Mouse (Mus musculus) embryonic facial prominence, embryonic 11.5 days (tissue): Measurements from ENCODE around the gene Prr7. TPM values are rescaled to one million over a fixed set of nuclear protein-coding genes. Genes with fewer than 3 reads are reported as not detected.

ENCODE experiments used
- ATAC-seq: fragments of 200-750 bp; cut with Nextera tagmentation; replicated peaks from 2 replicates; pipeline ENCODE4 v1.8.0; 2017; ENCODE audit warnings: low read depth; ENCODE audit not compliant: insufficient number of reproducible peaks, low FRiP score, low TSS enrichment
- DNase-seq: peaks from one replicate; pipeline ENCODE4 v3.0.0-alpha.2; 2015; ENCODE audit warnings: low spot score
- H3K27ac ChIP-seq: fragments of 300-500 bp; sonication (generic); replicated peaks from 2 replicates; pipeline ENCODE4 v1.5.1; 2014; ENCODE audit warnings: mild to moderate bottlenecking, low read depth, low read length, control low read depth
- H3K27me3 ChIP-seq: fragments of 300-500 bp; sonication (generic); 2 replicates; pipeline ENCODE4 v1.6.1; 2014; ENCODE audit warnings: mild to moderate bottlenecking, low read length, moderate library complexity, mixed read lengths; ENCODE audit not compliant: control insufficient read depth, insufficient read depth
- H3K36me3 ChIP-seq: fragments of 300-500 bp; sonication (generic); replicated peaks from 2 replicates; pipeline ENCODE4 v1.6.1; 2014; ENCODE audit warnings: low read depth, mild to moderate bottlenecking, low read length, moderate library complexity, mixed read lengths; ENCODE audit not compliant: control insufficient read depth, insufficient read depth
- H3K4me1 ChIP-seq: fragments of 300-500 bp; sonication (generic); 2 replicates; pipeline ENCODE4 v1.6.1; 2014; ENCODE audit warnings: low read length, mixed read lengths; ENCODE audit not compliant: control insufficient read depth, insufficient read depth
- H3K4me2 ChIP-seq: fragments of 300-500 bp; sonication (generic); 2 replicates; pipeline ENCODE4 v1.6.1; 2014; ENCODE audit warnings: low read depth, mild to moderate bottlenecking, control low read depth, low read length, moderate library complexity
- H3K4me3 ChIP-seq: fragments of 300-500 bp; sonication (generic); 2 replicates; pipeline ENCODE4 v1.5.1; 2014; ENCODE audit warnings: low read depth, low read length, control low read depth
- H3K9ac ChIP-seq: fragments of 300-500 bp; sonication (generic); replicated peaks from 2 replicates; pipeline ENCODE4 v1.6.1; 2014; ENCODE audit warnings: mild to moderate bottlenecking, control low read depth, low read length
- H3K9me3 ChIP-seq: fragments of 300-500 bp; sonication (generic); replicated peaks from 2 replicates; pipeline ENCODE4 v1.6.1; 2016; ENCODE audit warnings: mild to moderate bottlenecking, low read length, inconsistent platforms, mixed read lengths; ENCODE audit not compliant: control insufficient read depth
- WGBS: fragments of 180-500 bp; shearing (Covaris S2); extraction: QIAGEN DNeasy Blood & Tissue Kit; methylation state at CpG from one replicate; pipeline ENCODE4 v1.1.7; 2014; 5-methylcytosine and 5-hydroxymethylcytosine counted together
- polyA plus RNA-seq: library from polyadenylated mRNA; unstranded; fragments of >200 nt; fragmentation: Nextera tagmentation; extraction: Ambion mirVana; gene quantifications from 2 replicates; pipeline ENCODE4 v1.2.1, GENCODE M21; 2014

Gene Prr7
- polyA plus RNA-seq, 1 experiment from 2014 or later = 1.7 TPM

DNA sequence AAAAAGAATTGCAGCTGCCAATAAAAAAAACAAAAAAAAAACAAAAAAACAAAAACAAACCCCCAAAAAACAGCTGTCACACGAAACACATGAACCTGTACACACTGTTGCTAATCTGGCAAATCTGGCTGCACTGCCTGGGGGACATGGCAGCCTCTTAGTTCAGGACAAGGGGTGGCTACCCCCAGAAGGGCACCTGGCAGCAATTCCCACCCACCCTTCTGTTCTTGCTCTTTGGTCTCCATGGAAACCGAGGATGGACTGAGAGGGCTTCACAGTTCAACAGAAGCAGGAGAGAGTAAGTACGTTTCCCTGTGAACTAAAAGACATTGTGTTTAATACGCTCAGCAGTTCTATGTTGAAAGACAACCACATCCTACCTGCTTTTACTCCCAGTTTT lies 31.6 kb downstream of the Prr7 start:
- Histone ChIP-seq H3K27me3 (no peaks in the 10 kb centered on the region), H3K27ac (no peak overlapping the region), H3K4me2 (no peak overlapping the region), H3K9ac (no peak overlapping the region), H3K4me1 (peaks cover 6% of the 10 kb centered on the region), H3K4me3 (no peak overlapping the region), H3K9me3 (no peaks in the 10 kb centered on the region), H3K36me3 (no peaks in the 10 kb centered on the region; the same call in none of the 2 replicates)
- ATAC-seq (no peak), DNase-seq (peak; percentile 48)
- WGBS = 37% methylated on average over 4 of the region's 4 CpGs

DNA sequence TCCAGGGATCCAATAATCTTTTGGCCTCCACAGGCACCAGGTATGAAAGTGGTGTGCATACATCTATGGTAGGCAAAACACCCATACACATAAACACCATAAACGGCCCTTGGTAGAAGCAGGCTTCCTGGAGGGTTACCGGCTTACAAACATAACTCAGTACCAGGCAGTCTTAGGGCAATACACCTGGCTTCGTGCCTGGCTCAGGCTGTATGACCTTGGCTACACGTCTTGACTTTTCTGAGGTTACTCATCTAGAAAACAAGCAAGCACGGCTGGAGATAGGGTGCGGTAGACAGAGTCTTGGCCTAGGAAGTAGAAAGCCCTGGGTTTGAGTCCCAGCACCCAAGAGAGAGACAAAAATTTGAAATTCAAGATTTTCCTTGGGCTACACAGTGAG lies 32.6 kb downstream of the Prr7 start:
- Histone ChIP-seq H3K9me3 (no peaks in the 10 kb centered on the region), H3K4me2 (no peak overlapping the region), H3K4me3 (no peak overlapping the region), H3K27ac (no peak overlapping the region), H3K27me3 (no peaks in the 10 kb centered on the region), H3K4me1 (peaks cover 6% of the 10 kb centered on the region), H3K36me3 (no peaks in the 10 kb centered on the region; the same call in none of the 2 replicates), H3K9ac (no peak overlapping the region)
- DNase-seq (no peak), ATAC-seq (no peak)
- WGBS = 90% methylated on average over 6 of the region's 6 CpGs

DNA sequence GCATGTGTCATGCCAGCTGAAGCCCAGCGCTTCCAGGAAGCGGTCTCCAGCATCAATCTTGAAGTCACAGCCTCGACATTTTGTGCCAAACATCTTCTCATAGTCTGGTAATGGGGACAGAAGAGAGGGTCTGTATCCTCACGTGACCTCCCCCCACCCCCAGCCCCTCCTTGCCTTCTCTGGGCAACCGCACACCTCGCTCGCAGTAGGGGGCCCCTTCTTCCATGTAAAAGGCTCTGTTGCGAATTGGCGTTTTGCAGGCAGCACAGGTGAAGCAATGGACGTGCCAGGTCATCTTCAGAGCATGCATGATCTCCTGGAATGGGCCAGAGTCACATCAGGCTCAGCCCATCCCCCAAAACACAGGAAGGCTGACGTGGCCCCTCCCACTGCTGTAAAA lies 34.8 kb downstream of the Prr7 start:
- Histone ChIP-seq H3K4me3 (no peak overlapping the region), H3K4me2 (no peak overlapping the region), H3K4me1 (peaks cover 6% of the 10 kb centered on the region), H3K36me3 (no peaks in the 10 kb centered on the region; the same call in none of the 2 replicates), H3K9ac (no peak overlapping the region), H3K9me3 (no peaks in the 10 kb centered on the region), H3K27me3 (no peaks in the 10 kb centered on the region), H3K27ac (no peak overlapping the region)
- no peak for ATAC-seq
- no peak for DNase-seq
- 51% methylated on average over 11 of the region's 11 CpGs for WGBS

DNA sequence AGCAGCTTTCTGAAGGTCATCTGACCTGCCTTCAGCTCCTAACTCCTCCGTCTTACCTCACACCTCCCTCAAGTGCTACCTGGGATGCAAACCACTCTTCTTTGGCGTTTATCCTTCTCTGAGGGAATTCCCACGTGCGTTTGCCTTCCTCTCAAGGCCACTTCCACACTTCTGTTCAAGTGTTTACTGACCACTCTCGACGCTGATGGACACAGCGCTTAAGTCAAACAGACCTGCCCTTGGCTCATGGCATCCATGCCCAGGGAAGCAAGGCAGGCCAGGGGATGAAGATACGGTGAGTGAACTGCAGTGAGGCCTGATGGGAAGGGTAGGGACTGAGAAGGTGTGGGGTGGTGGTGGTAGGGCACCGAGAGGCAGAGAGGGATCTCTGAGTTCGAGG lies 36.5 kb downstream of the Prr7 start:
- ATAC-seq (no peak), DNase-seq (no peak)
- 79% methylated on average over 10 of the region's 10 CpGs for WGBS
- Histone ChIP-seq H3K36me3 (no peaks in the 10 kb centered on the region; the same call in none of the 2 replicates), H3K9me3 (no peaks in the 10 kb centered on the region), H3K4me1 (peaks cover 6% of the 10 kb centered on the region; the same call in 1 of the 2 replicates), H3K4me3 (no peak overlapping the region), H3K27ac (no peak overlapping the region), H3K4me2 (no peak overlapping the region), H3K27me3 (no peaks in the 10 kb centered on the region), H3K9ac (no peak overlapping the region)

DNA sequence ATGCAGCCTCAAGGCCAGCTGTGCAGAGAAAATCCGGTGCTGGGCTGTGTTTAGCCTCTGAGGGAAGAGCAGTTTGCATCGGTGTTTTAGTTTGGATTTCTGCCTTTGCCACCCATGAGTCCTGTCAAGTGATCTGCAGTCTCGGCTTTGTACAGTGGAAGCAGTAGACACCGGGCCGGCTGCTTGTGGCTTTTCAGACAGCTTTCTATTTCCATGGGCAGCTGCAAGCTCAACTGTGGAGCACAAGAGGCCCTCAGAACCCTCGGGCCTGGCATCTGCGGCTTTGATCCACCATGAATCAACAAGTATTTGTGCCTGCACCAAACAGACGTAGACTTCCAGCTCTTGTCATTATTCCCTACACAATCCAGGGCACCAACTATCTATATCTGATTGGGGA lies 38.3 kb downstream of the Prr7 start:
- 91% methylated on average over 8 of the region's 8 CpGs for WGBS

DNA sequence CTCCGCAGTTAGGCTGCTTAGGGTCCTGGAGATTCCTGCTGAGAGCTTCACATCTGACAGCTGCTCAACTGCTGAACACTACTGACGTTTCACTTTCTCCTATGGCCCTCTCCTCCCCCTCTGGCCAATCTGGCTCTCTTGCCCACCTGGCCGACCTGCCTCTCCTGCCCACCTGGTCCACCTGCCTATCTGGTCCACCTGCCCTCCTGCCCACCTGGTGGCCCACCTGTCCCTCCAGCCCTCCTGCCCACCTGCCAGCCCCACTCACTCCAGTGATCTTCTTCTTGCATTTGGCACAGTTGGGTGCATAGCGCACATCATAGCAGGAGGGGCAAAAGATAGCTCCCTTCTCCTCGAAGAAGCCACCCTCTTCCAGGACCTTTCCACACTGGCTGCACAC lies 40.3 kb downstream of the Prr7 start:
- Histone ChIP-seq H3K9me3 (no peaks in the 10 kb centered on the region), H3K27ac (no peak overlapping the region), H3K27me3 (no peaks in the 10 kb centered on the region), H3K36me3 (peaks cover 2% of the 10 kb centered on the region; the same call in 1 of the 2 replicates), H3K4me3 (no peak overlapping the region), H3K4me1 (no peaks in the 10 kb centered on the region), H3K9ac (no peak overlapping the region), H3K4me2 (no peak overlapping the region)
- ATAC-seq = no peak
- WGBS = 90% methylated on average over 5 of the region's 5 CpGs
- DNase-seq = no peak

More for the DNA sequence above, 38.3 kb downstream of the Prr7 start:
- Histone ChIP-seq H3K9me3 (no peaks in the 10 kb centered on the region), H3K4me1 (no peaks in the 10 kb centered on the region), H3K27ac (no peak overlapping the region), H3K4me2 (no peak overlapping the region), H3K36me3 (peaks cover 2% of the 10 kb centered on the region), H3K9ac (no peak overlapping the region), H3K4me3 (no peak overlapping the region), H3K27me3 (no peaks in the 10 kb centered on the region)
- DNase-seq = no peak
- no peak for ATAC-seq

DNA sequence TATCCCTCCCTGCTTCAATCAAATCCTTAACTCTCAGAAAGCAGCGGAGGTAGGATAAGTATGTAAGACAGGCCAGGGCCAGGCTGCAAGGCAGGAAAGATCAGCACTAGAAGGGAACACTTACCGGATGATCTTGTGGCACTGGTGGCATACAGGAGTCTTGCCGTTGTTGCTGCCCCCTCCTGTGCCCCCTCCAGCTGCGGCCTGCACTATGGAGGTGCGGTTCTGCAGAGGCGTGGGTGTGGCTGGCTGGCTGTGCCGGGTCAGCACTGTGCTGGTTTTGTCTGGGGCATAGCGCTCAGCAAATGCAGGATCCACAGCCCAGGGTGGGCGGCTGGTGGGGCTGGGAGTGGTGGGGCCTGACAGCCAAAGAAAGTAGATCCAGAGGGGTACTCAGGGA lies 41.7 kb downstream of the Prr7 start:
- no peaks in the 10 kb centered on the region for H3K27me3 ChIP-seq
- ATAC-seq = no peak
- H3K4me2 ChIP-seq = no peak overlapping the region
- H3K27ac ChIP-seq = no peak overlapping the region
- H3K9me3 ChIP-seq = no peaks in the 10 kb centered on the region
- no peak overlapping the region for H3K9ac ChIP-seq
- DNase-seq = no peak
- peaks cover 2% of the 10 kb centered on the region for H3K4me1 ChIP-seq
- H3K36me3 ChIP-seq = peaks cover 2% of the 10 kb centered on the region; the same call in 1 of the 2 replicates
- H3K4me3 ChIP-seq = no peak overlapping the region
- WGBS = 89% methylated on average over 9 of the region's 9 CpGs

DNA sequence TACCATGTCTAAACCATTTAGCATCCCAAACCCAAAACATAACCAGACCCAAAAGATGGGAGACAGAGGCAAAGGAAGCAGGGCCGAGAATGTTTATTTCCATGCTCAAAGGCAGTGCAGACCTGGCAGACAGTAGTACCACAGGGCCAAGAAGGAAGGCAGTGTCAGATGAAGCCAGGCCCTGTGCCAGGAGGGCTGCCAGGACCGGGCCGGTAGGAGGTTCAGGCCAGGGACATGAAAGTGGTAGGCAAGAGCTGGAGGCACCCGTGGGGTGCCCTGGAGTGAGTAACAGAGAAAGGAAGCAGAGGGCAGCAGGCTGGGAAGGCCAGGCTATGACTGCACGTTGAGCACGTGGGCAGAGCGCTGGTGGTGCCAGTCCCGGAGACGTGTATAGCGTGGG lies 42.6 kb downstream of the Prr7 start:
- 92% methylated on average over 10 of the region's 10 CpGs for WGBS
- no peaks in the 10 kb centered on the region for H3K9me3 ChIP-seq
- no peak overlapping the region for H3K4me3 ChIP-seq
- no peak overlapping the region for H3K9ac ChIP-seq
- DNase-seq (no peak), ATAC-seq (no peak)
- no peak overlapping the region for H3K27ac ChIP-seq
- peaks cover 2% of the 10 kb centered on the region; the same call in 1 of the 2 replicates for H3K36me3 ChIP-seq
- no peak overlapping the region for H3K4me2 ChIP-seq
- H3K4me1 ChIP-seq = peaks cover 10% of the 10 kb centered on the region
- H3K27me3 ChIP-seq = no peaks in the 10 kb centered on the region
